Mouse (Mus musculus) myocyte (in vitro differentiated cells): Measurements from ENCODE around the gene Gm36176. TPM values are rescaled to one million over a fixed set of nuclear protein-coding genes. Genes with fewer than 3 reads are reported as not detected.

Source experiments
- H3K27me3 ChIP-seq: one replicate; pipeline ENCODE4 v1.6.1; 2011; ENCODE audit not compliant: control insufficient read depth, insufficient read depth, insufficient read length
- H3K36me3 ChIP-seq: one replicate; pipeline ENCODE4 v1.6.1; 2011; ENCODE audit not compliant: control insufficient read depth, insufficient read depth
- H3K4me2 ChIP-seq: one replicate; pipeline ENCODE4 v1.6.1; 2011; ENCODE audit warnings: low read depth, control low read depth
- H3K4me3 ChIP-seq: one replicate; pipeline ENCODE4 v1.5.1; 2011; ENCODE audit warnings: mild to moderate bottlenecking, control low read depth, moderate library complexity
- H3K79me2 ChIP-seq: one replicate; pipeline ENCODE4 v1.6.1; 2011; ENCODE audit not compliant: control insufficient read depth, insufficient read depth
- H3ac ChIP-seq: one replicate; pipeline ENCODE4 v1.6.1; 2011; ENCODE audit not compliant: control insufficient read depth, insufficient read length
- CEBPB ChIP-seq: IDR thresholded peaks from 2 replicates; pipeline ENCODE4 v1.6.1; 2011; ENCODE audit warnings: mild to moderate bottlenecking, moderate library complexity; ENCODE audit not compliant: poor library complexity, insufficient read depth, severe bottlenecking
- E2F4 ChIP-seq: IDR thresholded peaks from one replicate; pipeline ENCODE4 v1.6.1; 2011; ENCODE audit warnings: mild to moderate bottlenecking, control low read depth, moderate library complexity; ENCODE audit not compliant: insufficient read depth
- MAX ChIP-seq: IDR thresholded peaks from one replicate; pipeline ENCODE4 v1.6.1; 2011; ENCODE audit warnings: low read depth, mild to moderate bottlenecking, control low read depth
- MYOD1 ChIP-seq, 3 experiments: IDR thresholded peaks; one replicate each; pipeline ENCODE4 v1.6.1; 2011; ENCODE audit warnings: control low read depth in 2 of 3, low read depth in 2 of 3, mild to moderate bottlenecking in 2 of 3, moderate library complexity in 1 of 3; ENCODE audit not compliant: insufficient read length in 2 of 3, control insufficient read depth in 1 of 3
- MYOG ChIP-seq, 3 experiments: IDR thresholded peaks; one replicate each; pipeline ENCODE4 v1.6.1; 2011; ENCODE audit warnings: control low read depth in 2 of 3, low read depth in 2 of 3, mild to moderate bottlenecking in 2 of 3; ENCODE audit not compliant: insufficient read length in 2 of 3, control insufficient read depth in 1 of 3, insufficient read depth in 1 of 3
- POLR2A ChIP-seq: IDR thresholded peaks from one replicate; pipeline ENCODE4 v1.6.1; 2011; ENCODE audit warnings: low read depth, mild to moderate bottlenecking, control low read depth, moderate library complexity; ENCODE audit not compliant: insufficient read length
- POLR2AphosphoS2 ChIP-seq: IDR thresholded peaks from one replicate; pipeline ENCODE4 v1.6.1; 2011; ENCODE audit warnings: low read depth, control low read depth; ENCODE audit not compliant: insufficient read length
- REST ChIP-seq: IDR thresholded peaks from one replicate; pipeline ENCODE4 v1.6.1; 2011; ENCODE audit warnings: mild to moderate bottlenecking, control low read depth, moderate library complexity; ENCODE audit not compliant: insufficient read depth, insufficient read length
- SRF ChIP-seq: IDR thresholded peaks from one replicate; pipeline ENCODE4 v1.6.1; 2011; ENCODE audit warnings: low read depth; ENCODE audit not compliant: control insufficient read depth, insufficient read length
- TCF12 ChIP-seq: IDR thresholded peaks from one replicate; pipeline ENCODE4 v1.6.1; 2011; ENCODE audit warnings: mild to moderate bottlenecking, control low read depth; ENCODE audit not compliant: poor library complexity, insufficient read depth, severe bottlenecking
- TCF3 ChIP-seq: IDR thresholded peaks from one replicate; pipeline ENCODE4 v1.6.1; 2011; ENCODE audit warnings: low read depth, control low read depth; ENCODE audit not compliant: insufficient read length
- USF1 ChIP-seq: IDR thresholded peaks from one replicate; pipeline ENCODE4 v1.6.1; 2011; ENCODE audit warnings: low read depth, mild to moderate bottlenecking, control low read depth, moderate library complexity
- polyA plus RNA-seq: library from polyadenylated mRNA; unstranded; fragments of >200 nt; fragmentation: generic; extraction: Trizol; gene quantifications from one replicate; pipeline ENCODE4 v1.2.1, GENCODE M21; 2012; ENCODE audit warnings: missing spikeins

Gm36176 gene
- polyA plus RNA-seq, 1 experiment: not detected

DNA sequence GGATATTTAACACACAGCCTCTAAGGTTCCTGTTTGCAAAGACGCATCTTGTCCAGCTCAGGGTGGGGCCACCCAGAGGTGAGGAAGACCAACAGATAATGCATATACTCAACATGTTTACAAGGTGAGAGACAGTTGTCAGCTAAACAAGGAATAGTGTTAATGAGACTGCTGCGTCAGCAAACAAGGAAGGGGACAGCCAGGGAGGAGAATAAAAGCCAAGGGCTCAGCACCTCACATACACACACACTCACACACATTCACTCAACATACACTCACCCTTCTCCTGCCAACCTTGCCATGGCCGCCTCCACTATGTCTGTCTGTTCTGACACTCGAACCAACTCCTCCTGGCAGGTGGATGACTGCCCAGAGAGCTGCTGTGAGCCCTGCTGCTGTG lies 32.2 kb upstream of the Gm36176 start, which contains the start of gene Gm2696:
Gene Gm2696 (plus strand): TSS at position 301 of the 400 bp plus-strand sequence.
- Histone ChIP-seq H3K4me3 (no peak within 1 kb of the TSS), H3K36me3 (no peaks in the 10 kb centered on the region), H3ac (no peak within 1 kb of the TSS), H3K79me2 (no peaks in the 10 kb centered on the region), H3K27me3 (peaks cover 8% of the 10 kb centered on the region), H3K4me2 (no peak within 1 kb of the TSS)
- TF ChIP-seq TCF3 (no peak), POLR2AphosphoS2 (no peak), MYOD1 (IDR thresholded peaks at IDR 0.05; ENCODE audit: control insufficient read depth in 1 of 3, insufficient read length in 2 of 3, low read depth in 2 of 3) (no peak), TCF12 (no peak), E2F4 (no peak), POLR2A (no peak), USF1 (no peak), MAX (no peak), CEBPB (no peak), MYOG (IDR thresholded peaks at IDR 0.05; ENCODE audit: control insufficient read depth in 1 of 3, insufficient read depth in 1 of 3, insufficient read length in 2 of 3, low read depth in 2 of 3) (no peak), REST (no peak), SRF (no peak)

DNA sequence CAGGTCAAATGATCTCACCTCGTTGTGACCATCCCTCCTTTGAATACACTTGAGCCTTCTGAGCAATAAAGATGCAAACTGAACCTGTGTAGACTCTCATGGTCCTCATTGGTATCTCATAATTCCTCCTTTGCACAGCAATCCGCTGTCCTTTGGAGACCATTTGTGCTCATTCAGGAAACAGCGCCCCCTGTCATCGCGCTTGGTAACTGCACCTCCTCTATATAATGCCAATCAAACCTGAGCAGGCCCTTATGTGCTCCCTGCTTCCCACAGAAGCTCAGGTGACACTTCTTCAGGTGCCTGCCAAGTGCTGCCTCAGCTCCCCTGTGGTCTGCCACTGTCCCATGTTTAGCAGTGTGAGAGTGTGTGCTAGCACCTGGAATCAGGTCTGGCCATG lies 31.1 kb upstream of the Gm36176 start:
- no peak for TF ChIP-seq USF1
- TF ChIP-seq TCF3: no peak
- TF ChIP-seq POLR2A: no peak
- no peak for TF ChIP-seq MAX
- TF ChIP-seq MYOG (IDR thresholded peaks at IDR 0.05; ENCODE audit: control insufficient read depth in 1 of 3, insufficient read depth in 1 of 3, insufficient read length in 2 of 3, low read depth in 2 of 3): no peak
- TF ChIP-seq TCF12: no peak
- TF ChIP-seq SRF: no peak
- no peak for TF ChIP-seq E2F4
- no peak for TF ChIP-seq REST
- no peak overlapping the region for H3K4me2 ChIP-seq
- H3K36me3 ChIP-seq: no peaks in the 10 kb centered on the region
- no peaks in the 10 kb centered on the region for H3K79me2 ChIP-seq
- no peak overlapping the region for H3K4me3 ChIP-seq
- no peak overlapping the region for H3ac ChIP-seq
- peaks cover 8% of the 10 kb centered on the region for H3K27me3 ChIP-seq

DNA sequence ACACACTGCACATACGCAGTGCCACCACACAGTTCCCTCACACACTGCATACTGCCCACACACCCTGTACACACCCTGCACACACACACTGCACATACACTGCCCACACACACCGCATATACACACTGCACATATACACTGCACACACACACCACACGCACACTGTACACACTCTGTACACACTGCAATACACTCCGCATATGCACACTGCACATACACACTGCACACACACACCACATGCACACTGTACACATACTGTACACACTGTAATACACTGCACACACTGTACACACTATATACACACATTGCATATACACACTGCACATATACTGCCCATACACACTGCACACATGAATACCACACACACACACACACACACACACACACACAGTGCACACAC lies 28.1 kb upstream of the Gm36176 start:
- no peaks in the 10 kb centered on the region for H3K79me2 ChIP-seq
- no peak overlapping the region for H3ac ChIP-seq
- H3K4me3 ChIP-seq: no peak overlapping the region
- no peak overlapping the region for H3K4me2 ChIP-seq
- peaks cover 13% of the 10 kb centered on the region for H3K27me3 ChIP-seq
- H3K36me3 ChIP-seq: no peaks in the 10 kb centered on the region
- no peak for TF ChIP-seq MYOG (IDR thresholded peaks at IDR 0.05; ENCODE audit: control insufficient read depth in 1 of 3, insufficient read depth in 1 of 3, insufficient read length in 2 of 3, low read depth in 2 of 3)
- TF ChIP-seq E2F4: no peak
- no peak for TF ChIP-seq TCF12
- no peak for TF ChIP-seq USF1
- TF ChIP-seq MYOD1 (IDR thresholded peaks at IDR 0.05; ENCODE audit: control insufficient read depth in 1 of 3, insufficient read length in 2 of 3, low read depth in 2 of 3): no peak
- TF ChIP-seq TCF3: no peak
- no peak for TF ChIP-seq SRF
- TF ChIP-seq POLR2A: no peak
- no peak for TF ChIP-seq POLR2AphosphoS2
- no peak for TF ChIP-seq REST
- TF ChIP-seq MAX: no peak
- no peak for TF ChIP-seq CEBPB

DNA sequence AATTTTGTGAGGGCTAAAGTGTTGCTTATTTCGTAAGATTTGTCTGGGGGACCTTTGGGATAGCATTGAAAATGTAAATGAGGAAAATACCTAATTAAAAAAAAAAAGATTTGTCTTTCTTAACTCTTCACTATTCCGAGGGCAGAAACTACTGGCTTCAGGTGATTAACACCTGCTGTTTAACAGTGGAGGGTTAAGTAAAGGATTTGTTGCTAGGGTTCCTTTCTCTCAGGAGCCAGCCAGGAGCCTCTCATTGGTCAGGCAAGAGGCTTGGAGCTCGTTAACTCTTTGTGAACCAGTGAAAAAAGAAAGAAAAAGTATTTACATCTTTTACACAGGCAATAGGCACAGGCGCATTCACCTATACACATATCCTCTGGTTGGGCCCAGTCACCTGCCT lies 27.4 kb upstream of the Gm36176 start:
- Histone ChIP-seq H3K36me3 (no peaks in the 10 kb centered on the region), H3K4me3 (no peak overlapping the region), H3K27me3 (peaks cover 13% of the 10 kb centered on the region), H3ac (no peak overlapping the region), H3K4me2 (no peak overlapping the region), H3K79me2 (no peaks in the 10 kb centered on the region)
- TF ChIP-seq REST (no peak), USF1 (no peak)

DNA sequence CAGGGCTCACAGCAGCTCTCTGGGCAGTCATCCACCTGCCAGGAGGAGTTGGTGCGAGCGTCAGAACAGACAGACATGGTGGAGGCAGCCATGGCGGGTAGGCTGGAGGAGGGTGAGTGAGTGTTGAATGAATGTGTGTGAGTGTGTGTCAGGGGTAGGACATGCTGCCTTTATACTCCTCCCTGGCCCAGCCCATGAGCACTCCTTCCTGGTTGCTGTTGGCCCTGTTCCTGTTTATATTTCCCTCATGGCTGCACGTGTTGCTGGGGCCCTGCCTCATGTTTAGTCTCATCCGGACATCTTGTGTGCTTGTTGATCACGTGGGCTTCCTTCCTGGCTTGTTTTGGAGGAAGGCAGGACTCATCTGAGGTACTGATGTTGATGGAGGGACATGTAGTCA lies 19.7 kb upstream of the Gm36176 start, which contains the start of gene Krtap10-4:
Gene Krtap10-4 (minus strand): TSS at position 145 of the 400 bp plus-strand sequence.
- TF ChIP-seq TCF3 (no peak), USF1 (no peak), MAX (no peak), POLR2A (no peak), SRF (no peak), MYOG (IDR thresholded peaks at IDR 0.05; ENCODE audit: control insufficient read depth in 1 of 3, insufficient read depth in 1 of 3, insufficient read length in 2 of 3, low read depth in 2 of 3) (no peak), CEBPB (no peak), E2F4 (no peak), REST (no peak), TCF12 (no peak), MYOD1 (IDR thresholded peaks at IDR 0.05; ENCODE audit: control insufficient read depth in 1 of 3, insufficient read length in 2 of 3, low read depth in 2 of 3) (no peak), POLR2AphosphoS2 (no peak)
- no peak within 1 kb of the TSS for H3ac ChIP-seq
- no peaks in the 10 kb centered on the region for H3K79me2 ChIP-seq

More for the DNA sequence above, 19.7 kb upstream of the Gm36176 start, which contains the start of gene Krtap10-4:
- Histone ChIP-seq H3K27me3 (peaks cover 11% of the 10 kb centered on the region), H3K36me3 (no peaks in the 10 kb centered on the region), H3K4me2 (no peak within 1 kb of the TSS), H3K4me3 (no peak within 1 kb of the TSS)
